In the genomic region with DNA sequence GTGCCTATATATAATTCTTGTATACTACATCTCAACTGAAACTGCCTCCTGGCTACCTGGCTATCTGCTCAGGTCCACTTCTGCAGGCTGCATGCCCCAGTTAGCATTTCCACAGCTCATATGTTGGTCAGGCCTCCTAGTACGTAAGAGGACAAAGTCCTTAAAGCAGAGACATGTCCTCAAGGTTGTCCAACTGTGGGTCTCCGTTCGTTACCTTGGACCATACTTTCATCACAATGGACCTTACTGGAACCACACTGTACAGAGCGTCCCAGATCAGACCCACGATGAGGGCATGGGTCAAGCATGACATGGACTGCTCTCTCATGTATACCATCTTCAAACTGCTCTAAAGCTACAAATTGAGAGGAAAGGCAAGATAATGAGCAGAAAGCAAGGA, we compare ENCODE assay signal across 16 mouse cellular contexts.
"Had no signal": no experiment of that assay in that cellular context is flagged by ENCODE, and none has a peak within 500 bp of the region (broad histone marks: within the 10 kb centered on the region; RNA-seq: fewer than 3 reads in every experiment).

No protein-coding gene starts in this region.

- H3K27me3 ChIP-seq: midbrain, embryonic 12.5 days; stomach, embryonic 15.5 days had no signal

- DNase-seq: lung, adult 18-20 months; lung, embryonic 14.5 days; lung, postnatal 10 days; lung, postnatal 4 days; midbrain, embryonic 14.5 days; right cerebral cortex, postnatal 14 days; thymus, adult 2 months; thymus, postnatal 25 days; thymus, postnatal 4 days had no signal

- ATAC-seq: midbrain, embryonic 16.5 days had no signal

- H3K9ac ChIP-seq: liver, embryonic 15.5 days; lung, embryonic 14.5 days; midbrain, embryonic 12.5 days; stomach, embryonic 15.5 days had no signal

- H3K4me2 ChIP-seq: liver, embryonic 15.5 days; lung, embryonic 14.5 days; midbrain, embryonic 12.5 days; stomach, embryonic 15.5 days had no signal

- H3K4me3 ChIP-seq: liver, embryonic 15.5 days; midbrain, embryonic 10.5 days; midbrain, embryonic 12.5 days; myocyte; stomach, embryonic 15.5 days had no signal

- H3K4me1 ChIP-seq: liver, embryonic 15.5 days; midbrain, embryonic 10.5 days; stomach, embryonic 15.5 days had no signal

- H3K27ac ChIP-seq: liver, embryonic 15.5 days; midbrain, embryonic 10.5 days; midbrain, embryonic 12.5 days; stomach, embryonic 15.5 days; stomach, postnatal 0 days had no signal

- H3K9me3 ChIP-seq: liver, embryonic 15.5 days; midbrain, embryonic 10.5 days; midbrain, embryonic 12.5 days; stomach, embryonic 15.5 days had no signal

- H3K36me3 ChIP-seq: liver, embryonic 15.5 days; midbrain, embryonic 10.5 days; midbrain, embryonic 12.5 days; stomach, embryonic 15.5 days had no signal
